Mouse (Mus musculus): Measurements from ENCODE around the gene Grin2d. TPM values are rescaled to one million over a fixed set of nuclear protein-coding genes. Genes with fewer than 3 reads are reported as not detected.

Grin2d gene
- polyA plus RNA-seq, 1 experiment from 2014 or later, result 4.2 TPM

- WGBS, result 25% methylated on average over 24 of the region's 25 CpGs
- ATAC-seq (ENCODE audit: low FRiP score), result no peak
- Histone ChIP-seq H3K27me3 (replicated peaks) (no peaks in the 10 kb centered on the region; the same call in 1 of the 2 replicates), H3K4me1 (peaks cover 31% of the 10 kb centered on the region), H3K36me3 (peaks cover 49% of the 10 kb centered on the region), H3K9me3 (replicated peaks) (no peaks in the 10 kb centered on the region), H3K27ac (replicated peaks) (no peak overlapping the region), H3K4me2 (peak overlapping the region; percentile 15; the same call in 1 of the 2 replicates), H3K9ac (replicated peaks) (no peak overlapping the region), H3K4me3 (replicated peaks) (no peak overlapping the region; the same call in 1 of the 2 replicates)
Observed at GRCm38 (mm10) chr7:45800546-45801204, 77.5 kb downstream of the Grin2d start.

GRCm38 (mm10) chr7:45800001-45800400 is 78.2 kb downstream of the Grin2d start:
- H3K27me3 ChIP-seq (replicated peaks), result peaks cover 3% of the 10 kb centered on the region
- no peak overlapping the region for H3K27ac ChIP-seq (replicated peaks)
- no peak overlapping the region for H3K4me2 ChIP-seq
- H3K9ac ChIP-seq (replicated peaks), result no peak overlapping the region
- H3K4me3 ChIP-seq (replicated peaks), result no peak overlapping the region
- WGBS, result 39% methylated on average over 7 of the region's 7 CpGs
- H3K9me3 ChIP-seq (replicated peaks), result no peaks in the 10 kb centered on the region
- peaks cover 56% of the 10 kb centered on the region for H3K36me3 ChIP-seq
- no peak for ATAC-seq (ENCODE audit: low FRiP score)
- peaks cover 31% of the 10 kb centered on the region for H3K4me1 ChIP-seq

DNA sequence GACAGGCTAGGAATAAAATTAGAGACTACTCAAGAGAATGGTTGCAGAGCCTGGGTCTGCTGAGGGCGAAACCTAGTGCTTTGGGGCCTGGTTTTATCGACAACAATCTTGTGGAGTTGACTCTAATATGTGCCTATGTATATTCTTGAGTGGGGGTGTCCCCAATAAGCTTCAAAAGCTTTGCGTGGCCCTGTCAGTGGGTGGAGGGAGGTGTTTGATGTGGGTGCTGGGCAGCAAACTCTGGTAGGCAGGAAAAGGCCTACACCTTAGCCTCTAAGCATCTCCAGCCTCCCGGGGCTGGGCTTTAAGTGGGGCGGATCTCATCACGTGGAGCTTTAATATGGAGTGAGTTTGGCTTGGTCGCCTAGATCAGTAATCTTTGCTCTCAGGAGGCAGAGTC is 79.2 kb downstream of the Grin2d start:
- 52% methylated on average over 7 of the region's 7 CpGs for WGBS
- H3K27me3 ChIP-seq (replicated peaks), result peaks cover 8% of the 10 kb centered on the region
- H3K27ac ChIP-seq (replicated peaks), result no peak overlapping the region
- peaks cover 61% of the 10 kb centered on the region for H3K36me3 ChIP-seq
- ATAC-seq (ENCODE audit: low FRiP score), result no peak
- no peak overlapping the region for H3K9ac ChIP-seq (replicated peaks)
- no peak overlapping the region for H3K4me3 ChIP-seq (replicated peaks)
- H3K9me3 ChIP-seq (replicated peaks), result no peaks in the 10 kb centered on the region
- peaks cover 31% of the 10 kb centered on the region for H3K4me1 ChIP-seq
- peak overlapping the region; percentile 54; the same call in 1 of the 2 replicates for H3K4me2 ChIP-seq

GRCm38 (mm10) chr7:45798511-45798836 is 79.7 kb downstream of the Grin2d start:
- Histone ChIP-seq H3K27ac (replicated peaks) (no peak overlapping the region), H3K9ac (replicated peaks) (peak overlapping the region; percentile 31; the same call in 1 of the 2 replicates), H3K4me1 (peaks cover 31% of the 10 kb centered on the region), H3K27me3 (replicated peaks) (peaks cover 8% of the 10 kb centered on the region), H3K9me3 (replicated peaks) (no peaks in the 10 kb centered on the region), H3K4me3 (replicated peaks) (peak overlapping the region; percentile 21), H3K4me2 (peak overlapping the region; percentile 54), H3K36me3 (peaks cover 63% of the 10 kb centered on the region)
- 6% methylated on average over 19 of the region's 19 CpGs for WGBS
- ATAC-seq (ENCODE audit: low FRiP score), result no peak

DNA sequence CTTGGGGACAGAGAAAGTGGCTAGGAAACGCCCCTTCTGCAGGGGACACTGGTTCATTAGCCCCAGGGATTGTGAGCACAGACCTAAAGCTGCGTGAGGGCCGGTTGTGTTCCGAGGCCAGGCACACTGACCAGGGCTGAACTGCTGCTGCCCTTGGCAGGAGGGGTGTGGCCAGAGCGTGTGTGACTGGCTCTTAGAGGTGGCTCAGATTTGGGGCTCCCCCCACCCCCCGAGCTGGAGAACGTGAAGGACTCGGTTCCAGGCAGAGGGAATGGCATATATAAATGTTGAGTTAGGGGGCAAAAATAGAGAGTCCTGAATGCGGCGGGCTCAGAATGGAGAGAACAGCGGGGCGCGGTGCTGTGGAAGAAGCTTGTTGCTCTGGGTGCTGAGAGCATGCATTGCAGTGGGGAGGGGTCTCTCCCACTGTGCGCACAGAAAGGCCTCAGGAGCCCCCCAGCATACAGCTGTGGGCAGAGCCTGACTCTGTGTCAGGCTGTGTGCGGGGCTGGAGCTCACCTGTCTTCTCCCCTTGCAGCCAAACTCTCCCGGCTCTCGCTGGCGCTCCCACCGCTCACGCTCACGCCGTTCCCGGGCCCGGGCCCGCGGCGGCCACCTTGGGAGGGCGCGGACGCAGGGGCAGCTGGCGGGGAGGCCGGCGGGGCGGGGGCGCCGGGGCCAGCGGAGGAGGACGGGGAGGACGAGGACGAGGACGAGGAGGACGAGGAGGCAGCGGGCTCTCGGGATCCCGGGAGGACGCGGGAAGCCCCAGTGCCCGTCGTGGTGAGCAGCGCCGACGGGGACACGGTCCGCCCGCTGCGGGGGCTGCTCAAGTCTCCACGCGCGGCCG is 80.3 kb downstream of the Grin2d start:
- 3% methylated on average over 58 of the region's 60 CpGs for whole genome bisulfite sequencing
- Histone ChIP-seq H3K9ac (replicated peaks) (peak overlapping the region; percentile 31; the same call in 1 of the 2 replicates), H3K9me3 (replicated peaks) (no peaks in the 10 kb centered on the region), H3K4me2 (peak overlapping the region; percentile 54), H3K36me3 (peaks cover 64% of the 10 kb centered on the region), H3K27me3 (replicated peaks) (peaks cover 8% of the 10 kb centered on the region), H3K4me1 (peaks cover 31% of the 10 kb centered on the region), H3K27ac (replicated peaks) (no peak overlapping the region), H3K4me3 (replicated peaks) (peak overlapping the region; percentile 21)
- no peak for ATAC-seq (ENCODE audit: low FRiP score)

DNA sequence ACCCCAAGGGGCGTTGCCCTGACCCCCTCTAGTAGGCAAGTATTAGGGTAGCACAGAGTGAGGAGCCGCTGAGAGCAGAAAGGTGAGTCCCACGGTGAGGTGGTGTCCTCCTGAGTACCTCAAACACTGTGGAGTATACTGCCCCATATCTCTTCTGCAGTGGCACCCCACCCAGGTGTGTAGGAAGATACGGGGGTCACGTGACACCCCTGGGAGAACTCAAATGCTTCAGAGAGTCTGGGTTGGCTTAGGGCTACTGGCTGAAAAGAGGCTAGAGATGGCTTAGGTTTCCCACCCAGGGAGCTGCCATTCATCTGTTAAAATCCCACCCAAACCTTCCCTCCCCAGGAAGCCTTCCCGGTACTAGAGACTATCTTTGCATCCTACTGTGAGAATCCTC is 81.2 kb downstream of the Grin2d start:
- peaks cover 64% of the 10 kb centered on the region for H3K36me3 ChIP-seq
- H3K4me1 ChIP-seq, result peaks cover 31% of the 10 kb centered on the region
- 47% methylated on average over 6 of the region's 6 CpGs for WGBS
- 0 out of 2 replicates have a peak overlapping the region, but pooled peaks have one; percentile 31 for H3K9ac ChIP-seq (replicated peaks)
- no peak overlapping the region for H3K27ac ChIP-seq (replicated peaks)
- H3K9me3 ChIP-seq (replicated peaks), result no peaks in the 10 kb centered on the region
- H3K27me3 ChIP-seq (replicated peaks), result peaks cover 8% of the 10 kb centered on the region
- peak overlapping the region; percentile 54 for H3K4me2 ChIP-seq
- no peak for ATAC-seq (ENCODE audit: low FRiP score)
- H3K4me3 ChIP-seq (replicated peaks), result no peak overlapping the region

GRCm38 (mm10) chr7:45794971-45795370 is 83.2 kb downstream of the Grin2d start:
- no peak for ATAC-seq (ENCODE audit: low FRiP score)
- Histone ChIP-seq H3K9me3 (replicated peaks) (no peaks in the 10 kb centered on the region), H3K36me3 (peaks cover 69% of the 10 kb centered on the region), H3K4me3 (replicated peaks) (no peak overlapping the region), H3K9ac (replicated peaks) (no peak overlapping the region), H3K4me1 (peaks cover 27% of the 10 kb centered on the region), H3K4me2 (no peak overlapping the region), H3K27me3 (replicated peaks) (peaks cover 8% of the 10 kb centered on the region), H3K27ac (replicated peaks) (no peak overlapping the region)
- WGBS, result 94% methylated on average over 29 of the region's 29 CpGs

DNA sequence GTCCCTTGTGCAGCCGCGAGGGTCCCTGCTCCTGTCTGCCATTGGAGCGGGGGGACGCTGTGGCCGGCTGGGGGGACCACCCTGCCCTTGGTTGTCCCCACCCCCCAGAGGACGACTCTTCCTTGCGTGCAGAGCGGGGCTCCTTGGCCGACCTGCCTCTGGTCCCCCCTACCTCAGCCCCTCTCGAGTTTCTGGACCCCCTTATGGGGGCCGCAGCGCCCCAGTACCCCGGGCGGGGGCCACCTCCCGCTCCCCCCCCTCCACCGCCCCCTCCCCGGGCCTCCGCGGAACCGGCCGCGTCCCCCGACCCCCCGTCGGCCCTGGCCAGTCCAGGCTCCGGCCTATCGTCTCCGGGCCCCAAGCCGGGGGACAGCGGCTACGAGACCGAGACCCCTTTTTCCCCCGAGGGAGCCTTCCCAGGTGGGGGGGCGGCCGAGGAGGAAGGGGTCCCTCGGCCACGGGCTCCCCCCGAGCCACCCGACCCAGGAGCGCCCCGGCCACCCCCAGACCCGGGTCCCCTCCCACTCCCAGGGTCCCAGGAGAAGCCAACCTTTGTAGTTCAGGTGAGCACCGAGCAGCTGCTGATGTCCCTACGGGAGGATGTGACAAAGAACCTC is 84.1 kb downstream of the Grin2d start:
- no peak overlapping the region for H3K4me2 ChIP-seq
- peaks cover 8% of the 10 kb centered on the region for H3K27me3 ChIP-seq (replicated peaks)
- peaks cover 27% of the 10 kb centered on the region for H3K4me1 ChIP-seq
- no peak overlapping the region for H3K9ac ChIP-seq (replicated peaks)
- ATAC-seq (ENCODE audit: low FRiP score), result no peak
- no peak overlapping the region for H3K27ac ChIP-seq (replicated peaks)
- H3K4me3 ChIP-seq (replicated peaks), result no peak overlapping the region
- no peaks in the 10 kb centered on the region for H3K9me3 ChIP-seq (replicated peaks)
- WGBS, result 92% methylated on average over 38 of the region's 44 CpGs
- H3K36me3 ChIP-seq, result peaks cover 75% of the 10 kb centered on the region

DNA sequence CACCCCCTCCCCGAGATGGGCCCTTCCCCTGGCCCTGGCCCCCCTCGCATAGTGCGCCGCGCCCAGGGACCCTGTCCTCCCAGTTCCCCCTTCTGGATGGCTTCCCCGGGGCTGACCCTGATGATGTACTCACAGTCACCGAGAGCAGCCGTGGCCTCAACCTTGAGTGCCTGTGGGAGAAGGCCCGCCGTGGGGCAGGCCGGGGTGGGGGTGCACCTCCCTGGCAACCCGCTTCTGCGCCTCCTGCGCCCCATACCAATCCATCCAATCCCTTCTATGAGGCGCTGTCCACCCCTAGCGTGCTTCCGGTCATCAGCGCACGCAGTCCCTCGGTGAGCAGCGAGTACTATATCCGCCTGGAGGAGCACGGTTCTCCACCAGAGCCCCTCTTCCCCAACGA is 84.9 kb downstream of the Grin2d start:
- H3K4me3 ChIP-seq (replicated peaks), result no peak overlapping the region
- H3K36me3 ChIP-seq, result peaks cover 83% of the 10 kb centered on the region
- no peaks in the 10 kb centered on the region for H3K9me3 ChIP-seq (replicated peaks)
- H3K4me1 ChIP-seq, result peaks cover 22% of the 10 kb centered on the region
- ATAC-seq (ENCODE audit: low FRiP score), result no peak
- 85% methylated on average over 24 of the region's 24 CpGs for WGBS
- peaks cover 8% of the 10 kb centered on the region for H3K27me3 ChIP-seq (replicated peaks)
- no peak overlapping the region for H3K9ac ChIP-seq (replicated peaks)
- H3K27ac ChIP-seq (replicated peaks), result no peak overlapping the region
- H3K4me2 ChIP-seq, result no peak overlapping the region

DNA sequence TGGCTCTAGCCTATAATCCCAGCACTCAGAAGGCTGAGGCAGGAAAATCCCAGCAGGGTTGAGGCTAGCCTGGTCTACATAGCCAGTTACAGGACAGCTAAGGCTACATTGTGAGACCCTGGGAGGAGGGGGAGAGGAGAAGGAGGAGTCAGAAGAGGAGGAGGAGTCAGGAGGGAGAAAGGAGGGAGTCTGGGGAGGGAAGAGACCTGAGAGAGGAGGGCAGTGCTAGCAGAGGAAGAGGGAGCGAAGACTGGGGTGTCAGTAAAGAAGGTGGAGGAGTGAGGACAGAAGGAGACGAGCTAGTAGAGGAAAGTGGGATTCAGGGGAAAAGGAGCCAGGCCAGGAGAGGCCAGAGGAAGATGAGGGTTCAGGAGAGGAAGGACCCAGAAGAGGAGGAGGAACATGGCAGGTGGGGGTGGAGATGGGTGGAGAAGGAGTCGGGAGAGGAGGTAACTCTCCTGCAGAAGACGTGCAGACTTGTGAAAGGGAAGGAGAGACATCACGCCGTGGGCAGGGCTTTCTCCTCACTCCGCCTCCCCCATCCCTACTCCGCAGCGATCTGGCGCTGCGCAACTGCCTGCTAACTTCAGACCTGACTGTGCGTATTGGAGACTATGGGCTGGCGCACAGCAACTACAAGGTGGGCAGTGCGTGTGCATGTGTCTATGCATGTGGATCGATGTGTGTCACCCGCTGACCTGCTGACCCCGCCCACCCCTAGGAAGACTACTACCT is 86.3 kb downstream of the Grin2d start:
- peaks cover 8% of the 10 kb centered on the region for H3K27me3 ChIP-seq (replicated peaks)
- no peak overlapping the region for H3K4me2 ChIP-seq
- no peak overlapping the region for H3K4me3 ChIP-seq (replicated peaks)
- no peak overlapping the region for H3K9ac ChIP-seq (replicated peaks)
- H3K36me3 ChIP-seq, result peaks cover 93% of the 10 kb centered on the region
- no peak for ATAC-seq (ENCODE audit: low FRiP score)
- H3K9me3 ChIP-seq (replicated peaks), result no peaks in the 10 kb centered on the region
- H3K27ac ChIP-seq (replicated peaks), result no peak overlapping the region
- 74% methylated on average over 17 of the region's 17 CpGs for WGBS
- peaks cover 21% of the 10 kb centered on the region for H3K4me1 ChIP-seq

GRCm38 (mm10) chr7:45790721-45791120 is 87.5 kb downstream of the Grin2d start:
- ATAC-seq (ENCODE audit: low FRiP score), result no peak

More at GRCm38 (mm10) chr7:45790721-45791120, 87.5 kb downstream of the Grin2d start:
- Histone ChIP-seq H3K27me3 (replicated peaks) (peaks cover 8% of the 10 kb centered on the region; the same call in 1 of the 2 replicates), H3K4me3 (replicated peaks) (no peak overlapping the region), H3K9me3 (replicated peaks) (no peaks in the 10 kb centered on the region), H3K36me3 (peaks cover 83% of the 10 kb centered on the region), H3K4me2 (no peak overlapping the region), H3K9ac (replicated peaks) (no peak overlapping the region), H3K27ac (replicated peaks) (no peak overlapping the region), H3K4me1 (peaks cover 29% of the 10 kb centered on the region)
- WGBS, result 82% methylated on average over 6 of the region's 6 CpGs

Measured in neural tube, embryonic 15.5 days (tissue).